Mouse (Mus musculus) retina, adult 2 months (tissue): ENCODE measurements around the gene Rgs6.

Experiments used
- DNase-seq: peaks from one replicate; pipeline ENCODE4 v3.0.0-alpha.2; 2012; ENCODE audit warnings: low read depth, low spot score

Gene Rgs6

GRCm38 (mm10) chr12:83034859-83035569 lies 446.9 kb downstream of the Rgs6 start:
- DNase-seq, result no peak

- peak; percentile 70 for DNase-seq
Measured at GRCm38 (mm10) chr12:83037798-83038560, 449.9 kb downstream of the Rgs6 start.

- DNase-seq, result no peak
Measured at GRCm38 (mm10) chr12:83038779-83039178, 450.7 kb downstream of the Rgs6 start.

- no peak for DNase-seq
Measured at GRCm38 (mm10) chr12:83039859-83040258, 451.8 kb downstream of the Rgs6 start.

- DNase-seq, result no peak
Measured at GRCm38 (mm10) chr12:83043980-83044620, 456.0 kb downstream of the Rgs6 start.

GRCm38 (mm10) chr12:83044621-83044990 lies 456.5 kb downstream of the Rgs6 start:
- peak; percentile 51 for DNase-seq

- DNase-seq, result peak; percentile 60
Measured at GRCm38 (mm10) chr12:83045001-83045531, 457.0 kb downstream of the Rgs6 start.

- no peak for DNase-seq
Measured at GRCm38 (mm10) chr12:83046734-83047133, 458.6 kb downstream of the Rgs6 start.

- no peak for DNase-seq
Measured at GRCm38 (mm10) chr12:83047710-83048109, 459.6 kb downstream of the Rgs6 start.

GRCm38 (mm10) chr12:83050514-83050913 lies 462.4 kb downstream of the Rgs6 start:
- no peak for DNase-seq

- DNase-seq, result no peak
Measured at GRCm38 (mm10) chr12:83052391-83052790, 464.3 kb downstream of the Rgs6 start.

- DNase-seq, result no peak
Measured at GRCm38 (mm10) chr12:83055690-83056089, 467.6 kb downstream of the Rgs6 start.

- no peak for DNase-seq
Measured at GRCm38 (mm10) chr12:83066426-83066825, 478.3 kb downstream of the Rgs6 start.

- no peak for DNase-seq
Measured at GRCm38 (mm10) chr12:83070848-83071247, 482.8 kb downstream of the Rgs6 start.

- DNase-seq, result no peak
Measured at GRCm38 (mm10) chr12:83072181-83072887, 484.2 kb downstream of the Rgs6 start.

- no peak for DNase-seq
Measured at GRCm38 (mm10) chr12:83072951-83073878, 485.1 kb downstream of the Rgs6 start.

GRCm38 (mm10) chr12:83073879-83074368 lies 485.8 kb downstream of the Rgs6 start:
- no peak for DNase-seq

- no peak for DNase-seq
Measured at GRCm38 (mm10) chr12:83076179-83076578, 488.1 kb downstream of the Rgs6 start.

GRCm38 (mm10) chr12:83077486-83077885 lies 489.4 kb downstream of the Rgs6 start:
- DNase-seq, result no peak

- DNase-seq, result no peak
Measured at GRCm38 (mm10) chr12:83083427-83083826, 495.3 kb downstream of the Rgs6 start.
